Mouse (Mus musculus): ENCODE measurements around the gene Fbxo24. TPM values are rescaled to one million over a fixed set of nuclear protein-coding genes. Genes with fewer than 3 reads are reported as not detected.
"Not testable (repeated sequence)": the region's sequence is repeated elsewhere in the genome, so short reads cannot be mapped to it uniquely, and the experiment has no call there.

Fbxo24 gene
- total RNA-seq, 2 experiments from 2014 or later = not detected

DNA sequence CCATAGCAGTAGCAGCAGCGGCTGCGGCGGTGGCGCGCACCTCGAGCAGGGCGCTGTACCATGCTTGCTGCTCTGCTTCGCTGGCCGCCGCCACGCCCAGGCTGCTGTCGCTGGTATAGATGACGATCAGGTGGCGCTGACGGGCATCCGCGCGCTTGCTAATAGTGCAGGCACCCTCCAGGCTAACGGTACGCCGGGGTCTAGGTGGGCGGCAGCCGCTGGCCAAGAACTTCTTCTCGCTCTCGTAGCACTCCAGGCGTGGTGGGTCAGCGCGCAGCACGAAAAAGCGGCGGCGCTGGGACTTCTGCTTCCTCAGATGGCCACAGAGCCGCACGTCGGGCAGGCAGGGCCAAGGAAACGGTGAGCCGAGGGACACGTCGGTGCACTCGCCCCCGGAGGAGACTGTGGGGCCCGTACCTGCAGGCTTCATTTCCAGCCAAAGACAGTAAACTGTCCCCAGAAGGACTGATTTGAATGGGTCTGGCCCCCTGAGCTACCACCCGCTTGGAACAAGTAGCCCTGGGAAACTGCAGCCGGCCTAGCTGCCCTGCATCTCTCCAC lies 16.4 kb upstream of the Fbxo24 start:
- no peak for DNase-seq
- intact Hi-C loops (cut with DNase I) = no loop called here

- no peak for DNase-seq
- intact Hi-C loops (cut with DNase I) = no loop called here
Measured at GRCm38 (mm10) chr5:137644484-137644883, 15.7 kb upstream of the Fbxo24 start.

DNA sequence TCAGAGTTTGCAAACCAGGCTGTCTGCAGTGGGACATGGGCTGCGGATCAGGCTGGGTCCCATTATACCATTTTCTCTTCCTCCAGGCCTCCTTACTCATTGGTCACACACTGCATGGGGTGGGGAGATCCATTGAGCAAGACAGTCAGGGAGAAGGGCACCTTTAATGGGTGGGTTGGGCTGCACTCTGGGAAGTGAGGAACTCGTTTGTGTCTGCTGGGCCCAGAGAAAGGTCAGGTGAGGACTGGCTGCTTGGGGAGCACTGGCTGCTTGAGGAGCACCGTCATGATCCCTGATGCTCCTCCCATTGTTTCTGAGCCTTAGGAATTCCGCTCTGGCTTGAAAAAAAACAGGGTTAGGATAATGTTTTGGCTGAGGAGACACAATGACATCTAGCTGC lies 14.1 kb upstream of the Fbxo24 start:
- intact Hi-C loops (cut with DNase I) = no loop called here
- no peak for DNase-seq

GRCm38 (mm10) chr5:137641054-137641453 lies 12.3 kb upstream of the Fbxo24 start, which contains the start of gene Sap25:
Gene Sap25, plus strand, starts transcription at chr5:137641334.
- DNase-seq = no peak
- intact Hi-C loops (cut with DNase I) = no loop called here

DNA sequence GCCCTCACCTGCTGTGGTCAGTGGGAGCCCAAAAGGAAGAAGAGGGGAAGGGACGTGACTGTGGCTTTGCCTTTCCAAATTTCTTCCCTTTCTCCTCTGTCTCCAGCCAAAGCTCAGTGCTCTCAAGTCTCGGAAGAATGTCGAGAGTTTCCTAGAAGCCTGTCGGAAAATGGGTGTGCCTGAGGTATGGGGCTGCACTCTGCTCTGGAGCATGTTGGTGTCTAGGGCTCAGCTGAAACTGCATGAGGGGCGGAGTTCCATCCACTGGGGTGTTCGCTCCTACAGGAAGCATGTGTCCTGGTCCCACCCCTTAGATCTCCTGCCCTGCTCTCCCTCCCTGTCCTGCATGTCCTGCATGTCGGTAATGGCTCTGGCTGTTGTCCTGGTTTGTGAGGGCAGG lies 10.7 kb upstream of the Fbxo24 start:
- intact Hi-C loops (cut with DNase I) = no loop called here
- DNase-seq = no peak

- intact Hi-C loops (cut with DNase I) = no loop called here
- DNase-seq = no peak
Measured at GRCm38 (mm10) chr5:137633397-137634084, 4.7 kb upstream of the Fbxo24 start.

DNA sequence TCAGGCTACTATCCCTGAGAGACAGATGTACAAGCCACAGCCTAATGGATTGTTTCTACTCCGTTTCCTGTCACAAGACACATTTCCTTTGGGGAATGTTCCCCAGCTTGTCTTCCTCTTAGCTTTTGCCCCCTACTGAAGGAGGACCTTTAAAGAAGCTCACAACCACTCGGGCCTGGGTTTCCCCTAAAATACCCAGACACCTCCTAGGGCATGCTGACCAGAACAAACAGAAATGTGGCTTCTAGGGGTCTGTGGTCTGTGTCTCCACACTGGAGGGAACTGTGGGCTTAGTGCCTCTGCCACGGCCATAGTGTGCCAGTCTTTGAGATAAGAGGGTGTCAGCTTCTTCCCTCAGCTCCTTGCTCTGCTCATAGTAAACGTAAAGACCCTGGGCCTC lies 2.8 kb upstream of the Fbxo24 start:
- no peak for DNase-seq
- intact Hi-C loops (cut with DNase I) = no loop called here

- intact Hi-C loops (cut with DNase I) = no loop called here
- no peak for DNase-seq
Measured at GRCm38 (mm10) chr5:137631171-137631570, 2.4 kb upstream of the Fbxo24 start.

- intact Hi-C loops (cut with DNase I) = no loop called here
- DNase-seq = no peak
Measured at GRCm38 (mm10) chr5:137630602-137631001, 1.8 kb upstream of the Fbxo24 start.

GRCm38 (mm10) chr5:137629906-137630545 lies 1.2 kb upstream of the Fbxo24 start:
- DNase-seq = no peak
- intact Hi-C loops (cut with DNase I) = no loop called here

GRCm38 (mm10) chr5:137629306-137629721 lies 512 bp upstream of the Fbxo24 start:
- no peak for DNase-seq
- intact Hi-C loops (cut with DNase I) = no loop called here

GRCm38 (mm10) chr5:137627991-137628390 lies 811 bp downstream of the Fbxo24 start:
- no peak for DNase-seq
- intact Hi-C loops (cut with DNase I) = no loop called here

DNA sequence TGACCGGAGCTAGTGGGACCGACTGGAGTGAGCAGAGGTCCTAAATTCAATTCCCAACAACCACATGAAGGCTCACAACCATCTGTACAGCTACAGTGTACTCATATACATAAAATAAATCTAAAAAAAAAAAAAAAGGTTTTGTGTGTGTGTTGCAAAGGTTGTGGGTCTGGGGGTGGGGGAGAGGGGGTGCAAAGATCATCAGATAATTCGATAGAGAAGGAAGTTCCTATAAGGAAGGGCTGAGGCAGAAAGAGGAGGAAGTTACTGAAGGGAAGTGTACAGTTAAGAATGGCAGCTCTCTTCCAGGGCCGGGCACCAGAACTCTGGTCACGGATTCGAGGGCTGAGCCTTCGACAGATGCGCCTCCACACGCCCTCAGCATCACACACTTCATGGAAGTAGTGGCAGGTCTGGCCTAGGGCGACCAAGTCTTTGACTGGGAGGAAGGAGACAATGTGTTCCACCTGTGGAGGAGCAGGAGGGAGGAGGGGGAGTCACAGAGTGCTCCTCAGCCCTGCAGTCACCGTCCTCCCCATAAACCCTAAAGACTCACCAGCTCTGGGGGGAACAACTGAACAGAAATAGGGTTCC lies 4.8 kb downstream of the Fbxo24 start:
- no peak for DNase-seq
- intact Hi-C loops (cut with DNase I) = no loop called here

GRCm38 (mm10) chr5:137615347-137615746 lies 13.5 kb downstream of the Fbxo24 start:
- DNase-seq = no peak
- intact Hi-C loops (cut with DNase I) = no loop called here

DNA sequence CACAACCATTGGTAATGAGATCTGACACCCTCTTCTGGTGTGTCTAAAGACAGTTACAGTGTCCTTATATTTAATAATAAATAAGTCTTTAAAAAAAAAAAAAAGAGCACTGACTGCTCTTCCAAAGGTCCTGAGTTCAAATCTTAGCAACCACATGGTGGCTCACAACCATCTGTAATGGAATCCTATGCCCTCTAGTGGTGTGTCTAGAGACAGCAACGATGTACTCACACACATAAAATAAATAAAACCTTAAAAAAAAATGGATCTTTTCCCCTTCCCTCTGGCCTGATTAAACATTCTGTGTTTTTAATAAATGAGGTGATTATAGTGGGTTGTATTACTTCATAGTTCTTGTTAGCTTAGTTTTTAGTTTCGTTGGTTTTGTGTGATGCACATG lies 13.9 kb downstream of the Fbxo24 start:
- intact Hi-C loops (cut with DNase I) = not testable (repeated sequence)

DNA sequence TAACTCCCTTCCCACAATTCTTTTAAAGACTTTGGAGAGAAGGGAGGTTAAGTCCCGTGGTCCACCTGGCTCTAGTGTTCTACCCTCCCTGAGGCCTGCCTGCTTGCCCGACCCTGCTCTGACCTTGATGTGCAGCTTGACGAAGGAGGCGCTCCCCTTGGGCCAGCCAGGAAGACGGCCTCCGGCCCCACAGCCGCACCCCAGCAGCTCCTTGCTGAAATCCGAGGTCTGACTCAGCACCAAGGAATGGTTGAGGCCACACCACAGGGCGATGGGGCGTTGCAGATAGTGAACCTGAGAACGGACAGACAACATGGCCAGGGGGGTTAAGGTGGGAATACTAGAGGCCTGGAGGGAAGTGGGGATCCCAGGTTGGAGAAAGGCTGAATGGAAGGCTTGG lies 15.3 kb downstream of the Fbxo24 start, which contains the start of gene Pcolce:
Gene Pcolce, minus strand, starts transcription at position 235 of the 400 bp plus-strand sequence.
- DNase-seq = peak; percentile 45 to 46
- intact Hi-C loops (cut with DNase I) = no loop called here

More for the DNA sequence above, 13.9 kb downstream of the Fbxo24 start:
- DNase-seq = not testable (repeated sequence)

DNA sequence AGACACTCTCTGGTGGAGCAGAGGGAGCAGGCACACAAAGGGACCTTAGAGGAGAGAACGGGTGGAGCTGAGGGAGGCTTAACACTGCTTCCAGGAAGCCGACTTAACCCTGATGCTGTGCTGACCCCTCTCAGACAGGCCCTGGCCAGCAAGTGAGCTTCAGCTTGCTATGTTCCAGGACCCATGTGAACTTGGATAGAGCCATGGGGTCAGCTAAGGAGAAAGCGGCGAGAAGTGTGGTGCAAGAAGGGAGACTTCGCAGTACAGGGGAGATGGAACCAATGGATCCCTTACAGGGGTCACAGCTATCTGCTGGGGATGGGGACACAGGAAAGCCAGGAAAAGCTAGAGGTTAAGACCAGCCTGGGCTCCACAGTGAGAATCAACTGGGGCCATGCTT lies 15.7 kb downstream of the Fbxo24 start:
- DNase-seq = no peak
- intact Hi-C loops (cut with DNase I) = no loop called here

GRCm38 (mm10) chr5:137611245-137611602 lies 17.6 kb downstream of the Fbxo24 start:
- DNase-seq = peak; percentile 65 to 87
- intact Hi-C loops (cut with DNase I) = no loop called here

- intact Hi-C loops (cut with DNase I) = no loop called here
- DNase-seq = peak; percentile 70 to 91
Measured at GRCm38 (mm10) chr5:137610548-137611244, 18.1 kb downstream of the Fbxo24 start.

DNA sequence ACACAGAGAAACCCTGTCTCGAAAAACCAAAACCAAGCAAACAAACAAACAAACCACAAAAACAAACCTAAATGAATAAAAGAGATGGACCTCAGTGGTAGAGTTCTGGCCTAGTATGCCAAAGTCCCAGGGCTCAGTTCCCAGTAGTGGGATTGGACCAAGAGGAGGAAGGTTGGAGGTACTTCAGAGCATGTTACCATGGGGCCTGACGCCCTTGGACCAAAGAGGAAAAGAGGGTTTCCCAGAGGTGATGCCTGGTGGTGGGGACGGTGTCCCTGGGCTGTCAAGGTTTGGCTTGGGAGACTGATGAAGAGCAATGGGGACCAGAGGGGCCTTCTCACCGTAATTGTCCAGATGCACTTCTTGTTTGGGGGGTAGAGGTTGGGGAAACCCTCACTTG lies 18.7 kb downstream of the Fbxo24 start:
- intact Hi-C loops (cut with DNase I) = no loop called here
- DNase-seq = no peak

DNA sequence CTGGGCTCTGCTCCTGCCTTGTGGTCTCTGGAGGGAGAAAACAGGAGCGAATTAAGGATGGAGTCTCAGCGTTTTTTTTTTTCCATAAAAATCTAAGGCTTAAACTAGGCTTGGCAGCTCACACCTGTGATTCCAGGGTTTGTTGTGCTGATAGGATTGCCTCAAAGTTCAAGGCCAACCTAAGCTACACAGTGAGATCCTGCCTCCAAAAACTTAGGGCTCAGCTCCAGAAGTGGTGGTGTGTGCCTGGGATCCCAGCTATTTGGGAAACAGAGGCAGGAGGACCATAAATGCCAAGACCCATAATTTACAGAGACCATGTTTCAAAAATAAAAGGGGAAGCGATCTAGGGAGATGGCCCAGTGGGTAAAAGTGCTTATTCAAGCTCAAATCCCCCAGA lies 19.5 kb downstream of the Fbxo24 start:
- intact Hi-C loops (cut with DNase I) = no loop called here
- DNase-seq = no peak

Measured in gastrocnemius, postnatal 36 days (tissue).